Mouse (Mus musculus) adrenal gland, adult 18-20 months (tissue): ENCODE results near the gene Cwc27. TPM values are rescaled to one million over a fixed set of nuclear protein-coding genes. Genes with fewer than 3 reads are reported as not detected.

Experiments used
- DNase-seq, 2 experiments: peaks; one replicate each; pipeline ENCODE4 v3.0.0; 2021 to 2022; ENCODE audit warnings: low spot score in 2 of 2
- long read RNA-seq, 2 experiments: library from polyadenylated mRNA; stranded (forward); transcript quantifications; one replicate each; pipeline ENCODE4 v2.0.0; 2021
- total RNA-seq, 2 experiments: library from RNA; stranded (reverse); gene quantifications; 1 replicate in 1 of 2; 2 replicates in 1 of 2; pipeline ENCODE4 v1.2.3; 2021

The Cwc27 gene
- 10 to 100 TPM; 11.6 to 13.0 TPM for total RNA-seq
- long read RNA-seq, experiment 1, transcript Cwc27-201 (14 exons, 2,071 nt), result major isoform, 9 of 11 reads
- long read RNA-seq, experiment 1, partial matches to known transcripts, result 0 of 11 reads
- long read RNA-seq, experiment 1, other reads (novel, unspliced or antisense), result 2 of 11 reads
- long read RNA-seq, experiment 2, transcript Cwc27-201 (14 exons, 2,071 nt), result major isoform, 16 of 25 reads
- long read RNA-seq, experiment 2, partial matches to known transcripts, result 3 of 25 reads
- long read RNA-seq, experiment 2, other reads (novel, unspliced or antisense), result 6 of 25 reads

- peak; percentile 76 to 81 for DNase-seq
Observed at GRCm38 (mm10) chr13:104816635-104817571, at the start of gene Cwc27. Gene Cwc27, minus strand, starts transcription at chr13:104817142.

- no peak for DNase-seq
Observed at GRCm38 (mm10) chr13:104866726-104867125, 49.8 kb upstream of the Cwc27 start.

- peak; percentile 17 to 25 for DNase-seq
Observed at GRCm38 (mm10) chr13:104863127-104863979, 46.4 kb upstream of the Cwc27 start, which contains the start of gene Shisal2b. Gene Shisal2b, minus strand, starts transcription at chr13:104863893.

- DNase-seq, result no peak
Observed at GRCm38 (mm10) chr13:104853645-104854044, 36.7 kb upstream of the Cwc27 start.

GRCm38 (mm10) chr13:104843295-104844089 lies 26.6 kb upstream of the Cwc27 start:
- no peak for DNase-seq

GRCm38 (mm10) chr13:104841937-104842336 lies 25.0 kb upstream of the Cwc27 start:
- no peak for DNase-seq

- DNase-seq, result no peak
Observed at GRCm38 (mm10) chr13:104837628-104838027, 20.7 kb upstream of the Cwc27 start.

GRCm38 (mm10) chr13:104832811-104833210 lies 15.9 kb upstream of the Cwc27 start:
- DNase-seq, result no peak

GRCm38 (mm10) chr13:104825470-104825869 lies 8.5 kb upstream of the Cwc27 start:
- DNase-seq, result no peak

- DNase-seq, result no peak
Observed at GRCm38 (mm10) chr13:104822411-104822838, 5.5 kb upstream of the Cwc27 start.

GRCm38 (mm10) chr13:104821908-104822307 lies 5.0 kb upstream of the Cwc27 start:
- DNase-seq, result no peak

GRCm38 (mm10) chr13:104821192-104821591 lies 4.2 kb upstream of the Cwc27 start:
- DNase-seq, result no peak

- DNase-seq, result no peak
Observed at GRCm38 (mm10) chr13:104817696-104818095, 754 bp upstream of the Cwc27 start.

- no peak for DNase-seq
Observed at GRCm38 (mm10) chr13:104816270-104816634, 690 bp downstream of the Cwc27 start.

- DNase-seq, result no peak
Observed at GRCm38 (mm10) chr13:104805681-104806080, 11.3 kb downstream of the Cwc27 start.

- no peak for DNase-seq
Observed at GRCm38 (mm10) chr13:104799566-104800182, 17.3 kb downstream of the Cwc27 start.

GRCm38 (mm10) chr13:104799067-104799466 lies 17.9 kb downstream of the Cwc27 start:
- no peak for DNase-seq

- DNase-seq, result no peak
Observed at GRCm38 (mm10) chr13:104794421-104794820, 22.5 kb downstream of the Cwc27 start.

- DNase-seq, result no peak
Observed at GRCm38 (mm10) chr13:104792184-104792583, 24.8 kb downstream of the Cwc27 start, which contains the start of gene Srek1ip1. Gene Srek1ip1, plus strand, starts transcription at chr13:104792484.

GRCm38 (mm10) chr13:104789663-104790062 lies 27.3 kb downstream of the Cwc27 start:
- DNase-seq, result no peak
